Mouse (Mus musculus): ENCODE results near the gene Eci2. TPM values are rescaled to one million over a fixed set of nuclear protein-coding genes. Genes with fewer than 3 reads are reported as not detected.
"Not testable (repeated sequence)": the region's sequence is repeated elsewhere in the genome, so short reads cannot be mapped to it uniquely, and the experiment has no call there.

Eci2 gene
- polyA plus RNA-seq, 1 experiment from 2014 or later: 85.9 TPM

DNA sequence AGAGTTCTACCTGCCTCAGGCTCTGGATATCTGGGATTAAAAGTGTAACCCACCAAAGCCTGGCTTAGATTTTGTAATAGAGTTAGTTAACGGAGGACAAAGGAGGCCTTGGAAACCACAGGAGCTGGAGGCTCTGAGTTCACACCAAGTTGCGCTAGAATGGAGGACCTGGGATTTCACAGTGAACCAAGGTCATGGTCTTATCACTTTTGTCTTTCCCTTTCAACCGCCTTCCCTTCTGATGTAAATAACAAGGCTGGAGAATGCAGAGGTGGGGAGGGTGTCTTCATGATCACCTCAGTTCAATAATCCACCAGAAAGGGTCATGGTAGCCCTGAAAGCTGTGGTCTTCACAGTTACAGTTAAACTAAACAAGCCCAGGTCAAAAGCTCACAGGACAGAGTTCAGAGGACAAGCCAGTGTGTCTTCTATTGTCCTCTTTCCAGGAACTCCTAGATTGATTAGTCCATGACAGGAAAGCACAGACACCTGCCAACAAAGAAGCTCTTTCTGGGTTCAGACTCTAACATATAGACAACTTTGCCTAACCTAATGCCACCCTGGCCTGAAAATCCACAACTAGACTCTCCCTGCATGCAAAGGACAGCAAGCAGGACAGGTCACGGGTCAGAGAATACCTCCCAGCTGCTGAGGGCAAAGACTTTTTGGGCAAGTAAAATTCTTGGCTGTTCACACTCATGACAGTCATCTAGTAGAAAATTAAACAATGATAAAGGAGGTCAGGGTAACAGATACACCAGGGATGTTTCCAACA lies 65.7 kb downstream of the Eci2 start:
- no peak overlapping the region for H3K27ac ChIP-seq (ENCODE audit: low read depth, low read length)
- peaks cover 22% of the 10 kb centered on the region for H3K27me3 ChIP-seq (replicated peaks; ENCODE audit: control insufficient read depth, insufficient read depth, low read length)
- ATAC-seq (replicated peaks; ENCODE audit: low FRiP score): no peak
- H3K36me3 ChIP-seq (ENCODE audit: control insufficient read depth, insufficient read depth, low read length): no peaks in the 10 kb centered on the region
- WGBS: 68% methylated on average over 4 of the region's 4 CpGs
- DNase-seq (ENCODE audit: low spot score): peak; percentile 18
- no peak overlapping the region for H3K4me3 ChIP-seq (ENCODE audit: low read depth, low read length)
- no peak overlapping the region for H3K4me2 ChIP-seq
- no peaks in the 10 kb centered on the region for H3K9me3 ChIP-seq (ENCODE audit: control insufficient read depth, low read length)
- no peak overlapping the region for H3K9ac ChIP-seq (ENCODE audit: low read depth, low read length)
- peaks cover 3% of the 10 kb centered on the region for H3K4me1 ChIP-seq (replicated peaks; ENCODE audit: control insufficient read depth, insufficient read depth, low read length)

- not testable (repeated sequence) for H3K36me3 ChIP-seq (ENCODE audit: control insufficient read depth, insufficient read depth, low read length); ATAC-seq (replicated peaks; ENCODE audit: low FRiP score); H3K9me3 ChIP-seq (ENCODE audit: control insufficient read depth, low read length); H3K27ac ChIP-seq (ENCODE audit: low read depth, low read length); H3K4me2 ChIP-seq; H3K4me3 ChIP-seq (ENCODE audit: low read depth, low read length); H3K27me3 ChIP-seq (replicated peaks; ENCODE audit: control insufficient read depth, insufficient read depth, low read length); H3K4me1 ChIP-seq (replicated peaks; ENCODE audit: control insufficient read depth, insufficient read depth, low read length); DNase-seq (ENCODE audit: low spot score); H3K9ac ChIP-seq (ENCODE audit: low read depth, low read length)
- 81% methylated on average over 3 of the region's 3 CpGs for WGBS
Measured at GRCm38 (mm10) chr13:34958158-34958557, 68.7 kb downstream of the Eci2 start.

DNA sequence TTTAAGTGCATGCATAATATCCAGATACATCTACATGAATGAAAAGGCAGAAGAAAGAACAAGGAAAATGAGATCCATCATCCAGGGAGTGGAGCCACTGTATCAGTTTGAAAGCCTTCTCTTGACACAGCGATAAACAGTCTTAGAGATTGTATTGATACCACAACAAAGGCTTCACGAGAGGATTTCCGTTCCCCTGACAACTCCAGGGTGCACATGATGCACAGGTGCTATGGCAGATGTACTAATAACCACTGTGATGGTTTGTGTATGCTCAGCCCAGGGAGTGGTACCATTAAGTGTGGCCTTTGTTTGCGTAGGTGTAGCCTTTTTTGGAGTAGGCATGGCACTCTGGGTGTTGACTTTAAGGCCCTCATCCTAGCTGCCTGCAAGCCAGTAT lies 70.0 kb downstream of the Eci2 start:
- no peaks in the 10 kb centered on the region for H3K27me3 ChIP-seq (replicated peaks; ENCODE audit: control insufficient read depth, insufficient read depth, low read length)
- H3K4me3 ChIP-seq (ENCODE audit: low read depth, low read length): no peak overlapping the region
- ATAC-seq (replicated peaks; ENCODE audit: low FRiP score): no peak
- H3K27ac ChIP-seq (ENCODE audit: low read depth, low read length): no peak overlapping the region
- DNase-seq (ENCODE audit: low spot score): peak; percentile 9
- H3K9ac ChIP-seq (ENCODE audit: low read depth, low read length): no peak overlapping the region
- WGBS: 76% methylated on average over 4 of the region's 4 CpGs
- H3K9me3 ChIP-seq (ENCODE audit: control insufficient read depth, low read length): no peaks in the 10 kb centered on the region
- no peaks in the 10 kb centered on the region for H3K4me1 ChIP-seq (replicated peaks; ENCODE audit: control insufficient read depth, insufficient read depth, low read length)
- no peaks in the 10 kb centered on the region for H3K36me3 ChIP-seq (ENCODE audit: control insufficient read depth, insufficient read depth, low read length)
- no peak overlapping the region for H3K4me2 ChIP-seq

DNA sequence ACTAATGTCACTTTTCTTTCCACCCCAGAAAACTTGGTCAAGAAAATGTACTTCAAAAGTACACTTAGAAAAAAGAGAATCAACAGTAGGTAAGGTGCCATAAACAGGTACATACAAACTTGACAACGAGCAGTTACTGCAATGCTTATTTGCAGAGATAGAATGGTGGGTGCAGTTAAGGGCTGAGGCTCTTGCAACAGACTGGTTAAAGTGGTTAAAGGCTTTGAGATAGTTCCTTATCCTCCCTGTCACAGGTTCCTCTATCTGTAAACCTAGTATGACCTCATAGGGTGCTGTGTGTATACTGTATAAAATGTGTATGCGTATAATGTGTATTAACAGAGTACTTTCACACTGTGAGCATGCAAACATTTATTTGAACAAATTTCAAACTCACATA lies 75.5 kb downstream of the Eci2 start:
- not testable (repeated sequence) for H3K4me2 ChIP-seq; H3K27me3 ChIP-seq (replicated peaks; ENCODE audit: control insufficient read depth, insufficient read depth, low read length); H3K9ac ChIP-seq (ENCODE audit: low read depth, low read length); H3K27ac ChIP-seq (ENCODE audit: low read depth, low read length); H3K36me3 ChIP-seq (ENCODE audit: control insufficient read depth, insufficient read depth, low read length); H3K9me3 ChIP-seq (ENCODE audit: control insufficient read depth, low read length); H3K4me3 ChIP-seq (ENCODE audit: low read depth, low read length); H3K4me1 ChIP-seq (replicated peaks; ENCODE audit: control insufficient read depth, insufficient read depth, low read length); DNase-seq (ENCODE audit: low spot score)
- peak; percentile 74 for ATAC-seq (replicated peaks; ENCODE audit: low FRiP score)
- 46% methylated on average over 2 of the region's 2 CpGs for WGBS

- Histone ChIP-seq H3K4me3 (ENCODE audit: low read depth, low read length) (no peak overlapping the region), H3K4me1 (replicated peaks; ENCODE audit: control insufficient read depth, insufficient read depth, low read length) (no peaks in the 10 kb centered on the region), H3K27ac (ENCODE audit: low read depth, low read length) (no peak overlapping the region), H3K27me3 (replicated peaks; ENCODE audit: control insufficient read depth, insufficient read depth, low read length) (no peaks in the 10 kb centered on the region), H3K9me3 (ENCODE audit: control insufficient read depth, low read length) (no peaks in the 10 kb centered on the region), H3K4me2 (no peak overlapping the region), H3K9ac (ENCODE audit: low read depth, low read length) (no peak overlapping the region), H3K36me3 (ENCODE audit: control insufficient read depth, insufficient read depth, low read length) (no peaks in the 10 kb centered on the region)
- DNase-seq (ENCODE audit: low spot score): no peak
- no peak for ATAC-seq (replicated peaks; ENCODE audit: low FRiP score)
Measured at GRCm38 (mm10) chr13:34942370-34942769, 84.5 kb downstream of the Eci2 start.

DNA sequence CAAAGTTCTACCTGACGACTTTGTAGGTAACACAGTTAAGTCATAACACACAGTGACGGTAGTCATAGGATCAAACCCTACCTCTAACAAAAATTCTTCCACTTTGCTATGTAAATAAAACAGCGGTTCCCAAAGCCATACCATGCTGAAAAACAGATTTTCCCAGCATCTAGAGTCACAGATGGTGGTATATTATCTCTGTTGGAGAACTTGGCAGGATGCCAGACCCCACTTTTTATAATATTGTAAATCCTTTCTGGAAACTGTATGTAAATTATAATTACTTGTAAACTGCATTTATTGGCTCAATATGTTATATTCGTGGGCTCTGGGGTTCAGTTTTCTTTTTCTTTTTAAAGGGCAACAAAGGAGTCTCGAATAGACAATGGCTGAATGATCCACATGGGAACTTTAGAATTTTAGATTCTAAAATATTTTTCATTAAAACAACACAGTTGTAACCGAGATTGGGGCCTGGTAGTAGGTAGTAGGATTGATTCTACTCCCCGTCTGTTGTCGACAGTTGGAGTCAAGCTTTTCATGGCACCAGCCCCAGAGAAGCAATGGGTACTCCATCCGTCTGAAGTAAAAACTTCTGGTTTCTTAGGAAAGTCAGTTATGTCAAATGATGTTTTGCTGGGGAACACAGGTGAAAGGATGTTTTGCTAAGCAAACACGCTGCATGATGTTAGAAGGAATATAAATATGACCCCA lies 91.8 kb downstream of the Eci2 start:
- H3K4me3 ChIP-seq (ENCODE audit: low read depth, low read length): no peak overlapping the region
- H3K4me2 ChIP-seq: no peak overlapping the region
- H3K27me3 ChIP-seq (replicated peaks; ENCODE audit: control insufficient read depth, insufficient read depth, low read length): no peaks in the 10 kb centered on the region
- H3K9me3 ChIP-seq (ENCODE audit: control insufficient read depth, low read length): no peaks in the 10 kb centered on the region
- no peak overlapping the region for H3K27ac ChIP-seq (ENCODE audit: low read depth, low read length)
- no peak overlapping the region for H3K9ac ChIP-seq (ENCODE audit: low read depth, low read length)
- ATAC-seq (replicated peaks; ENCODE audit: low FRiP score): no peak
- 73% methylated on average over 10 of the region's 10 CpGs for WGBS
- H3K36me3 ChIP-seq (ENCODE audit: control insufficient read depth, insufficient read depth, low read length): no peaks in the 10 kb centered on the region
- no peak for DNase-seq (ENCODE audit: low spot score)
- no peaks in the 10 kb centered on the region for H3K4me1 ChIP-seq (replicated peaks; ENCODE audit: control insufficient read depth, insufficient read depth, low read length)

Other genes starting within 250 kb of the Eci2 start
- 97.7 and 99.3 TPM in 2 replicates for gene Prpf4b, start 151.8 kb downstream of the Eci2 start, polyA plus RNA-seq (2014; fragmentation: Nextera tagmentation; extraction: Ambion mirVana)
- gene Fam217a, start 102.8 kb downstream of the Eci2 start, polyA plus RNA-seq (2014; fragmentation: Nextera tagmentation; extraction: Ambion mirVana): 0.79 and 1.1 TPM in 2 replicates
- not detected in 2 replicates for gene 4933417A18Rik, start 102.7 kb downstream of the Eci2 start, polyA plus RNA-seq (2014; fragmentation: Nextera tagmentation; extraction: Ambion mirVana)
- gene Eci3, start 63.3 kb downstream of the Eci2 start, polyA plus RNA-seq (2014; fragmentation: Nextera tagmentation; extraction: Ambion mirVana): 0.32 and 0.37 TPM in 2 replicates

Data from liver, embryonic 11.5 days (tissue).